Comparison of ENCODE assay signal across 11 mouse cellular contexts in genomic region chr2:58175392-58176291, GRCm38 (mm10). TPM values are rescaled to one million over a fixed set of nuclear protein-coding genes. Genes with fewer than 3 reads are reported as not detected.
DNase-seq lines count a peak whose midpoint lies in the region; ATAC-seq and TF ChIP-seq lines count a peak whose summit lies in the region.
"Had no signal": no experiment of that assay in that cellular context is flagged by ENCODE, and none has a peak within 500 bp of the region (broad histone marks: within the 10 kb centered on the region; RNA-seq: fewer than 3 reads in every experiment).

No protein-coding gene starts in this region.

- H3K36me3 ChIP-seq in heart, embryonic 12.5 days, result no peaks in the 10 kb centered on the region
- no peaks in the 10 kb centered on the region for H3K36me3 ChIP-seq in liver, embryonic 11.5 days (ENCODE audit: control insufficient read depth, insufficient read depth, low read length)
- H3K36me3 ChIP-seq: embryonic facial prominence, embryonic 15.5 days; hindbrain, embryonic 15.5 days; liver, embryonic 13.5 days had no signal

- no peak overlapping the region for H3K4me3 ChIP-seq in heart, embryonic 12.5 days
- no peak overlapping the region for H3K4me3 ChIP-seq in gastrocnemius, adult 2 months
- no peak overlapping the region for H3K4me3 ChIP-seq in liver, embryonic 11.5 days (ENCODE audit: low read depth, low read length)
- H3K4me3 ChIP-seq: embryonic facial prominence, embryonic 15.5 days; hindbrain, embryonic 15.5 days; liver, embryonic 13.5 days had no signal

- peak; percentile 51 to 66 for DNase-seq in heart, adult 18-20 months
- DNase-seq in adrenal gland, postnatal 10 days, result peak; percentile 73
- peak; percentile 37 for DNase-seq in gastrocnemius, adult 2 months
- peak; percentile 82 for DNase-seq in kidney, postnatal 14 days
- DNase-seq in layer of hippocampus, postnatal 10 days (ENCODE audit: low spot score in 2 of 2), result no peak
- no peak for DNase-seq in liver, embryonic 11.5 days (ENCODE audit: low spot score)
- DNase-seq: liver, embryonic 13.5 days had no signal

- no peak overlapping the region for H3K4me2 ChIP-seq in heart, embryonic 12.5 days
- H3K4me2 ChIP-seq in liver, embryonic 11.5 days, result no peak overlapping the region
- H3K4me2 ChIP-seq: embryonic facial prominence, embryonic 15.5 days; hindbrain, embryonic 15.5 days; liver, embryonic 13.5 days had no signal

- H3K27ac ChIP-seq in heart, embryonic 12.5 days (ENCODE audit: poor library complexity, severe bottlenecking), result no peak overlapping the region
- H3K27ac ChIP-seq in gastrocnemius, adult 2 months, result peak overlapping the region; percentile 57; the same call in 1 of the 2 replicates
- no peak overlapping the region for H3K27ac ChIP-seq in liver, embryonic 11.5 days (ENCODE audit: low read depth, low read length)
- H3K27ac ChIP-seq: embryonic facial prominence, embryonic 15.5 days; liver, embryonic 13.5 days had no signal

- no peak for TF ChIP-seq CTCF in gastrocnemius, adult 2 months (IDR thresholded peaks at IDR 0.05)

- H3K9me3 ChIP-seq in heart, embryonic 12.5 days (replicated peaks), result no peaks in the 10 kb centered on the region
- no peaks in the 10 kb centered on the region for H3K9me3 ChIP-seq in liver, embryonic 11.5 days (ENCODE audit: control insufficient read depth, low read length)
- H3K9me3 ChIP-seq: embryonic facial prominence, embryonic 15.5 days; hindbrain, embryonic 15.5 days; liver, embryonic 13.5 days had no signal

- 63% methylated on average over 8 of the region's 8 CpGs for WGBS in heart, embryonic 12.5 days
- WGBS in liver, embryonic 11.5 days, result 83% methylated on average over 8 of the region's 8 CpGs

- peaks cover 5% of the 10 kb centered on the region; the same call in 1 of the 2 replicates for H3K4me1 ChIP-seq in heart, embryonic 12.5 days (replicated peaks)
- H3K4me1 ChIP-seq in liver, embryonic 11.5 days (replicated peaks; ENCODE audit: control insufficient read depth, insufficient read depth, low read length), result no peaks in the 10 kb centered on the region
- H3K4me1 ChIP-seq: liver, embryonic 13.5 days had no signal

- H3K27me3 ChIP-seq in heart, embryonic 12.5 days (replicated peaks), result no peaks in the 10 kb centered on the region
- no peaks in the 10 kb centered on the region for H3K27me3 ChIP-seq in liver, embryonic 11.5 days (replicated peaks; ENCODE audit: control insufficient read depth, insufficient read depth, low read length)
- H3K27me3 ChIP-seq: embryonic facial prominence, embryonic 15.5 days; hindbrain, embryonic 15.5 days; liver, embryonic 13.5 days had no signal

- intact Hi-C loops in gastrocnemius, adult 2 months (cut with DNase I), result no loop called here

- no peak overlapping the region for H3K9ac ChIP-seq in heart, embryonic 12.5 days
- H3K9ac ChIP-seq in liver, embryonic 11.5 days (ENCODE audit: low read depth, low read length), result no peak overlapping the region
- H3K9ac ChIP-seq: embryonic facial prominence, embryonic 15.5 days; hindbrain, embryonic 15.5 days; liver, embryonic 13.5 days had no signal

- ATAC-seq in heart, embryonic 12.5 days (ENCODE audit: insufficient number of reproducible peaks, low FRiP score), result no peak
- no peak for ATAC-seq in frontal cortex, adult (ENCODE audit: low TSS enrichment)
- ATAC-seq in liver, embryonic 11.5 days (replicated peaks; ENCODE audit: low FRiP score), result no peak

RNA-seq across cellular contexts. Expression of gene Cytip, which starts 19.7 kb away (rescaled TPM):
- total RNA-seq in heart, adult 18-20 months (2021), result 1 to 10 TPM; 1.9 to 4.3 TPM
- 0.14 and 0.27 TPM in 2 replicates for polyA plus RNA-seq in heart, embryonic 12.5 days (2016; fragmentation: Nextera tagmentation; extraction: Ambion mirVana)
- total RNA-seq in adrenal gland, postnatal 10 days (2021), result 10 to 100 TPM; 11.7 TPM
- under 1 TPM; 0.28 to 0.42 TPM for total RNA-seq in gastrocnemius, adult 2 months (2021)
- total RNA-seq in layer of hippocampus, postnatal 10 days (2021), result under 1 TPM; 0.13 to 0.30 TPM
- 1.9 and 2.0 TPM in 2 replicates for polyA plus RNA-seq in liver, embryonic 11.5 days (2014; fragmentation: Nextera tagmentation; extraction: Ambion mirVana)

Comparison
In these comparisons a context has a peak if more than half of its experiments do, and no peak if none do; other contexts are left out.
1. DNase-seq: peak in heart, adult 18-20 months (2 of 2), adrenal gland, postnatal 10 days (single experiment), gastrocnemius, adult 2 months (single experiment) and kidney, postnatal 14 days (single experiment); none in layer of hippocampus, postnatal 10 days (0 of 2) and liver, embryonic 11.5 days (single experiment).